Mouse (Mus musculus): ENCODE results near the gene Gart. TPM values are rescaled to one million over a fixed set of nuclear protein-coding genes. Genes with fewer than 3 reads are reported as not detected.

Gene Gart
- polyA plus RNA-seq, 1 experiment from 2014 or later = 64.2 TPM

DNA sequence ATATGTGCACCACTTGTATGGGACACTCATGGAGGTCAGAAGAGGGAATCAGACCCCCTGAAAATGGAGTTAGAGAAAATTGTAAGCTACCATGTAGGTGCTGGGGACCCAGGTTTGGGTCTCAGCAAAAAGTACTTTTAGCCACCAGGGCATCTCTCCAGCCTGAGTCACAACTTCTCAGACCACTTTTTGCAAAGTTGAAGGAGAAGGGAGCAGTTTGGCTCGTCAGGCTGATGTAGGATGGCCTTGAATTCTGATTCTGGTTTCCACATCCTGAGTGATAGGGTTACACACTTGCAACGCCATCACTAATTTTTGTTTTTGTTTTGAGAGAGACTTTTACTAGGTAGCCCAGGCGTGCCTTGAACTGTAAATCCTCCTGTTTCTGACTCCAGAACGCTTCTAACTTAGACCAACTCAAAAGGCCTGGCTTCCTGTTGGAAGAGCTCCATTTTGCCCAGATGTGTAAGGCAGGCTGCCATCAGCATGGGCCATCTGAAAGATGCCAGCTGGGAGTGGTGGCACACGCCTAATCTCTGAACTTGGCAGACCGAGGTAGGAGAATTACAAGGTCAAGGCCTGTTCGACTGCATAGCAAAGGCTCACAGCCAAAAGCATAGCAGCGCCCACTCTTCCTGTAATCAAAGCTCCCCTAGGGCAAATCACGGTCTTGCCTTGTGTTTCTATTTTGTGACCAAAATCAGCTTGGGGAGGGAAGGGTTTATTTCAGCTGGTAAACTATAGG, 37.1 kb downstream of the Gart start:
- DNase-seq = no peak
- WGBS = 86% methylated on average over 9 of the region's 9 CpGs
- H3K27me3 ChIP-seq (ENCODE audit: control insufficient read depth, insufficient read depth, low read length) = no peaks in the 10 kb centered on the region

DNA sequence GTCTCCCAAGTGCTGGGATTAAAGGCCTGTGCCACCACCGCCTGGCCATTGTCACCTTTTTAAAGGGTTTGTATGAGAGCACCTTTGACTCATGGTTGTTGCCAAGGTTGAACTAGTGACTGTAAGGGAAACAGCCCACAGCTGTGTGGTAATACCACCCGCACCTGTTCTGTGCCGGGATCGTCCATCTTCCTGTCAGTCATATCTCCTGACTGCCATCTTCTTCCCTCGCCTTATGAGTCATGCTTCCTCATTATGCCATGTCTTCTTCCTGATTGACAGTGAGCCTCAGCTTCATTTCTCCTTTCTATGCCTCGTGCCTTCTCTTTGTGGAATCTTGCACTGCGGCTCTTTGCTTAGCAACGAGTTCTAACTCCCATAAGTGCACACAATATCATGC, 39.8 kb downstream of the Gart start:
- DNase-seq = no peak
- no peak overlapping the region for H3K4me3 ChIP-seq (replicated peaks; ENCODE audit: low read depth, low read length)
- no peak overlapping the region for H3K4me2 ChIP-seq (ENCODE audit: low read length)
- no peaks in the 10 kb centered on the region for H3K4me1 ChIP-seq (ENCODE audit: control insufficient read depth, insufficient read depth, low read length)
- H3K27ac ChIP-seq (replicated peaks; ENCODE audit: low read depth, low read length) = no peak overlapping the region
- ATAC-seq (ENCODE audit: low FRiP score, low TSS enrichment) = no peak
- no peaks in the 10 kb centered on the region for H3K27me3 ChIP-seq (ENCODE audit: control insufficient read depth, insufficient read depth, low read length)
- no peak overlapping the region for H3K9ac ChIP-seq (replicated peaks; ENCODE audit: low read length)
- H3K36me3 ChIP-seq (ENCODE audit: control insufficient read depth, insufficient read depth, low read length) = no peaks in the 10 kb centered on the region
- whole genome bisulfite sequencing = 95% methylated on average over 8 of the region's 8 CpGs
- H3K9me3 ChIP-seq (ENCODE audit: control insufficient read depth, low read length) = no peaks in the 10 kb centered on the region

More for the DNA sequence above, 37.1 kb downstream of the Gart start:
- Histone ChIP-seq H3K4me2 (ENCODE audit: low read length) (no peak overlapping the region), H3K4me3 (replicated peaks; ENCODE audit: low read depth, low read length) (no peak overlapping the region), H3K27ac (replicated peaks; ENCODE audit: low read depth, low read length) (no peak overlapping the region), H3K9me3 (ENCODE audit: control insufficient read depth, low read length) (no peaks in the 10 kb centered on the region), H3K9ac (replicated peaks; ENCODE audit: low read length) (no peak overlapping the region), H3K4me1 (ENCODE audit: control insufficient read depth, insufficient read depth, low read length) (no peaks in the 10 kb centered on the region), H3K36me3 (ENCODE audit: control insufficient read depth, insufficient read depth, low read length) (no peaks in the 10 kb centered on the region)
- ATAC-seq (ENCODE audit: low FRiP score, low TSS enrichment) = no peak

DNA sequence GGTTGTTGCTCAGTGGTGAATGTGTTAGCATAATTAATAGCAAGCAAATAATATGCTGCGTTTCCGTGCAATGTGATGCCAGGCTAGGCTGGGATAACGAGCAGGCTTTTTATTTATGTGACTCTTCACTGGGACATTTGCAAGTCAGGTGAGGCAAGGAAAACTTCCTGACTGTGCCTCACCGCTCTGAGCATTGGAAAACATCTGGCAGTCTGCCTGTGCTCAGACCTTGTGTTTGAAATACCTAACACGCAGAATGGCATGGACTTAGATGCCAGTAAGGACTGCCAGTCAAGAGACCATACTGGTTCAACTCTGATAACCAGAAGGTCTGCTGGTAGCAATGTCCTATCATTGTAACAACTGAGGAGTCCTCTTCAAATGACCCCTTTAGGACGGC, 41.6 kb downstream of the Gart start:
- Histone ChIP-seq H3K27ac (replicated peaks; ENCODE audit: low read depth, low read length) (no peak overlapping the region), H3K9ac (replicated peaks; ENCODE audit: low read length) (no peak overlapping the region), H3K36me3 (ENCODE audit: control insufficient read depth, insufficient read depth, low read length) (no peaks in the 10 kb centered on the region), H3K4me1 (ENCODE audit: control insufficient read depth, insufficient read depth, low read length) (no peaks in the 10 kb centered on the region), H3K4me3 (replicated peaks; ENCODE audit: low read depth, low read length) (no peak overlapping the region), H3K4me2 (ENCODE audit: low read length) (no peak overlapping the region), H3K27me3 (ENCODE audit: control insufficient read depth, insufficient read depth, low read length) (no peaks in the 10 kb centered on the region), H3K9me3 (ENCODE audit: control insufficient read depth, low read length) (no peaks in the 10 kb centered on the region)
- no peak for ATAC-seq (ENCODE audit: low FRiP score, low TSS enrichment)
- DNase-seq = no peak
- 81% methylated on average over 6 of the region's 6 CpGs for WGBS

DNA sequence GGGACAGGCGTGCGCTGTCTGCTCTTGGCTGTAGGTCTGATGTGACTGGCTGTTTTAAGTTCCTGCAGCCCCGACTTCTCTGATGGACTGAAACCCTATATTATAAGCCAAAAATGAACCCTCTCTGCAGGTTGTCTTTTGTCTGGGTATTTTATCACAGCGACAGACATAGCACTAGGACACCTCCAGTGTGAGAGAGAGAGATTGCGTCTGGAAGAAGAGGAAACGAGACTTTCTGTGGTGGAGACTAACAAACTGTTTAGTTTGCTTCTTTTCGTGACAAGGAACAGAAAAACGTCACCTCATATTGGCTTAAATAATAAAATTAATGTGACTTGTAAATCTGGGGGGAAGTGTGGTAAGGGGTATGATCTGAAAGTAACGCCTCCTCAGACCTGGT, 45.1 kb downstream of the Gart start:
- H3K4me2 ChIP-seq (ENCODE audit: low read length) = no peak overlapping the region
- H3K27me3 ChIP-seq (ENCODE audit: control insufficient read depth, insufficient read depth, low read length) = peaks cover 3% of the 10 kb centered on the region; the same call in 1 of the 2 replicates
- DNase-seq = no peak
- 85% methylated on average over 9 of the region's 9 CpGs for WGBS
- H3K9me3 ChIP-seq (ENCODE audit: control insufficient read depth, low read length) = no peaks in the 10 kb centered on the region
- no peak overlapping the region for H3K4me3 ChIP-seq (replicated peaks; ENCODE audit: low read depth, low read length)
- peaks cover 6% of the 10 kb centered on the region; the same call in 1 of the 2 replicates for H3K4me1 ChIP-seq (ENCODE audit: control insufficient read depth, insufficient read depth, low read length)
- ATAC-seq (ENCODE audit: low FRiP score, low TSS enrichment) = no peak
- no peaks in the 10 kb centered on the region for H3K36me3 ChIP-seq (ENCODE audit: control insufficient read depth, insufficient read depth, low read length)
- no peak overlapping the region for H3K27ac ChIP-seq (replicated peaks; ENCODE audit: low read depth, low read length)
- H3K9ac ChIP-seq (replicated peaks; ENCODE audit: low read length) = no peak overlapping the region

DNA sequence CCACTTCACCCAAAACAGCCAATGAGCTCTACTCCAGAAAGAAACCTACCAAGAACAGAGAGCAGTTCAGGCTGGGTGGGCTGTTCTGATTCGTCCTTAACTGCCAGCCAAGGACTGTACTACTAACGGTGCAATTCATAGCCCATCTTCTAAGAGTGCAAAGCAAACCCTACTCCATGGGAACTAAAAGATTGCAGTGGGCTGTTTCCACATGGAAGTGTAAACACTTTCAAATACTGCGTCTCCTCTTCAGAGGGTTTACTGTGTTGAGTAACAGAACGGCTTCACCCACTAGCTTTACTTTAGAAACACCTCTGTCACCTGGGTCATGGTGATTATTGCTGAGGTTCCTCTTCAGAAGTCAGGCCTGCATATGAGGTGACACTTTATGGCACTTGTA, 45.7 kb downstream of the Gart start:
- no peak overlapping the region for H3K27ac ChIP-seq (replicated peaks; ENCODE audit: low read depth, low read length)
- DNase-seq (no peak), ATAC-seq (ENCODE audit: low FRiP score, low TSS enrichment) (no peak)
- no peak overlapping the region for H3K4me3 ChIP-seq (replicated peaks; ENCODE audit: low read depth, low read length)
- no peaks in the 10 kb centered on the region for H3K36me3 ChIP-seq (ENCODE audit: control insufficient read depth, insufficient read depth, low read length)
- H3K27me3 ChIP-seq (ENCODE audit: control insufficient read depth, insufficient read depth, low read length) = peaks cover 3% of the 10 kb centered on the region; the same call in 1 of the 2 replicates
- H3K9ac ChIP-seq (replicated peaks; ENCODE audit: low read length) = no peak overlapping the region
- H3K4me2 ChIP-seq (ENCODE audit: low read length) = no peak overlapping the region
- H3K4me1 ChIP-seq (ENCODE audit: control insufficient read depth, insufficient read depth, low read length) = peaks cover 9% of the 10 kb centered on the region; the same call in 1 of the 2 replicates
- WGBS = 84% methylated on average over 4 of the region's 4 CpGs
- H3K9me3 ChIP-seq (ENCODE audit: control insufficient read depth, low read length) = no peaks in the 10 kb centered on the region

DNA sequence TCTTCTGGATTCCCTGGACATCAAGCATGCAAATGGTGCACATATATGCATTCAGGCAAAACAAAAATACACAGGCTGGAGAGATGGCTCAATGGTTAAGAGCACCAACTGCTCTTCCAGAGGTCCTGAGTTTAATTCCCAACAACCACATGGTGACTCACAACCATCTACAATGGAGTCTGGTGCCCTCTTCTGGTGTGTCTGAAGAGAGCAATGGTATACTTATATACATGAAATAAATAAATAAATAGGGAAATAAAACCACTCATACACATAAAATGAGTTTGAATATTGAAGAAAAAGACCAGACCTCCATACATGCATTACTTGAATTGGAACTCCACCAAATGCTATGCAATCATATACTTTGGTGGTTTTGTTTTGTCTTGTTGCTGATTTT, 47.5 kb downstream of the Gart start:
- Histone ChIP-seq H3K4me3 (replicated peaks; ENCODE audit: low read depth, low read length) (no peak overlapping the region), H3K4me1 (ENCODE audit: control insufficient read depth, insufficient read depth, low read length) (peaks cover 9% of the 10 kb centered on the region; the same call in 1 of the 2 replicates), H3K27me3 (ENCODE audit: control insufficient read depth, insufficient read depth, low read length) (peaks cover 3% of the 10 kb centered on the region; the same call in 1 of the 2 replicates), H3K36me3 (ENCODE audit: control insufficient read depth, insufficient read depth, low read length) (no peaks in the 10 kb centered on the region), H3K4me2 (ENCODE audit: low read length) (no peak overlapping the region), H3K9ac (replicated peaks; ENCODE audit: low read length) (no peak overlapping the region), H3K9me3 (ENCODE audit: control insufficient read depth, low read length) (no peaks in the 10 kb centered on the region), H3K27ac (replicated peaks; ENCODE audit: low read depth, low read length) (no peak overlapping the region)
- no peak for DNase-seq
- ATAC-seq (ENCODE audit: low FRiP score, low TSS enrichment) = no peak

DNA sequence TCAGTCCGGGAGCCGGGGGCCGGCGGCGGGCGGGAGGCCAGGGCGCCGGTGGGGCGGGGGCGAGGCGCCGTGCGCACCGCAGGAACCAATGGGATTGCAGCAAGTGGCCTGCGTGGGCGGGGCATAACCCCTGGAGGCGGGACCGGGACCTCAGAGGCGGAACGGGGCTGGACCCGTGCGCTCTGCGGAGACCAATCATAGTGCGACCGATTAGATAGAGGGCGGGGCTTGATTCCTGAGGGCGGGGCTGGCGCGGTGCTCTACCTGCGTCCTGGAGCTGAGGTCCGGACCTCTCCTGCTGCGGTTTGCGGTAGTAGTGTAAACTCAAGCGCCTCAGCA, 49.1 kb downstream of the Gart start, which contains the start of gene Tmem50b:
Tmem50b (minus strand) TSS at position 129 of the 339 bp plus-strand sequence.
- H3K4me3 ChIP-seq (replicated peaks; ENCODE audit: low read depth, low read length) = peak within 1 kb of the TSS; percentile 79
- H3K27ac ChIP-seq (replicated peaks; ENCODE audit: low read depth, low read length) = peak within 1 kb of the TSS; percentile 79
- peak within 1 kb of the TSS; percentile 84 for H3K9ac ChIP-seq (replicated peaks; ENCODE audit: low read length)
- H3K27me3 ChIP-seq (ENCODE audit: control insufficient read depth, insufficient read depth, low read length) = peaks cover 3% of the 10 kb centered on the region; the same call in 1 of the 2 replicates
- under 1% methylated on average over 34 of the region's 34 CpGs for WGBS
- H3K36me3 ChIP-seq (ENCODE audit: control insufficient read depth, insufficient read depth, low read length) = no peaks in the 10 kb centered on the region
- ATAC-seq (ENCODE audit: low FRiP score, low TSS enrichment) = peak; percentile 100
- peak; percentile 98 for DNase-seq
- peak within 1 kb of the TSS; percentile 82 for H3K4me2 ChIP-seq (ENCODE audit: low read length)
- H3K4me1 ChIP-seq (ENCODE audit: control insufficient read depth, insufficient read depth, low read length) = peaks cover 9% of the 10 kb centered on the region; the same call in 1 of the 2 replicates
- no peaks in the 10 kb centered on the region for H3K9me3 ChIP-seq (ENCODE audit: control insufficient read depth, low read length)

DNA sequence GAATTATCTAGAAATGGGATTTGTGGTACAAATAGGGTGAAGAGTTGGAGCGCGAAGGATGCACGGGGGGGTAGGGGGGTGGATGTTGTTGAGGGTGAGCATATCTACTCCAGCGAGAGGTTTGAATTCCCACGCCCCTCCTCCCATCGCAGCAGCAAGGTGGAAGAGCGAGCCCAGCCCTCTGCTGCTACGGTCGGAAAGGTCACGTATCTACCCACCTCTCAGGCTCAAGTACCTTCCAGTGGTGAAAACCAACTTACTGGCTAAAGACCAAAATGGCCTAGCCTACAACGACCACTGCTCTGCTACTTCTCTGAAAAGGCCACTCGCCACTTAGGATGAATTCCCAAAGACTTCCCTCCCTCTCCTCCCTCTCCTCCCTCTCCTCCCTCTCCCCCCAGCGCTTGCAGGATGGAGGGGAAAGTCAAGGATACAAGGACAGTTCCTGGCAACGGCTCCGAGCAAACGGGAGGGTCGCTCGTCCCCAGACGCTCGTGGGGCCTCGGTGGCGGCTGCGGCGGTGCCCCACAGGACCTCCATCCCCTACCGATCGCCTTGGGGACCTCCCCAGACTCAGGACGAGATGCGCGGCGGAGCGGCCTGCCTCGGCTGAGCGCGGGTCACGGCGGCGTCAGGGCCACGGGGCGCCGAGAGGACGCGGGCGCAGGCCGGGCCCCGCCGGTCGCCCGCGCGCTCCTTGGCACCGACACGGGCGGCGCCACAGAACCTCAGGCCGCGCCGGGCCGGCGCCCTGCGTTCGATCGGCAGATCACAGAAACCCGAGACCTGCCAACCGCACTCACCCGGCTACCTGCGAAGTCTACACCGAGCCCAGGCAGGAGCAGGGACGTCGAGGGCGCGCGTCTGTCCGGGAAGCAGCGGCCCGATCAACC, 49.7 kb downstream of the Gart start:
- WGBS = under 1% methylated on average over 74 of the region's 75 CpGs

More for the DNA sequence above, 49.7 kb downstream of the Gart start:
- Histone ChIP-seq H3K36me3 (ENCODE audit: control insufficient read depth, insufficient read depth, low read length) (no peaks in the 10 kb centered on the region), H3K4me2 (ENCODE audit: low read length) (peak overlapping the region; percentile 82), H3K9ac (replicated peaks; ENCODE audit: low read length) (peak overlapping the region; percentile 84), H3K4me3 (replicated peaks; ENCODE audit: low read depth, low read length) (peak overlapping the region; percentile 79), H3K27me3 (ENCODE audit: control insufficient read depth, insufficient read depth, low read length) (peaks cover 3% of the 10 kb centered on the region; the same call in 1 of the 2 replicates), H3K27ac (replicated peaks; ENCODE audit: low read depth, low read length) (peak overlapping the region; percentile 79), H3K9me3 (ENCODE audit: control insufficient read depth, low read length) (no peaks in the 10 kb centered on the region), H3K4me1 (ENCODE audit: control insufficient read depth, insufficient read depth, low read length) (peaks cover 9% of the 10 kb centered on the region; the same call in 1 of the 2 replicates)
- ATAC-seq (ENCODE audit: low FRiP score, low TSS enrichment) = peak; percentile 73
- no peak for DNase-seq
